Mouse (Mus musculus) CH12.LX (cell line): Measurements from ENCODE around the gene Gm9376. TPM values are rescaled to one million over a fixed set of nuclear protein-coding genes. Genes with fewer than 3 reads are reported as not detected.

Experiments used
- DNase-seq: peaks from one replicate; pipeline ENCODE4 v3.0.0-alpha.2; 2013; ENCODE audit errors: extremely low read depth
- H3K27ac ChIP-seq: 2 replicates; pipeline ENCODE4 v1.5.1; 2012; ENCODE audit warnings: low read depth, mild to moderate bottlenecking, control low read depth, moderate library complexity; ENCODE audit not compliant: insufficient read depth
- H3K27me3 ChIP-seq: replicated peaks from 2 replicates; pipeline ENCODE3; 2012; ENCODE audit warnings: inconsistent platforms
- H3K36me3 ChIP-seq, 2 experiments: replicated peaks in 1 of 2; 2 replicates each; pipeline versions ENCODE3 to v1.6.1; 2012; ENCODE audit warnings: inconsistent platforms in 1 of 2, low read length in 1 of 2, mild to moderate bottlenecking in 1 of 2, mixed read lengths in 1 of 2, moderate library complexity in 1 of 2; ENCODE audit not compliant: control insufficient read depth in 1 of 2, insufficient read depth in 1 of 2
- H3K4me1 ChIP-seq, 2 experiments: 2 replicates each; pipeline ENCODE4 v1.6.1; 2012; ENCODE audit warnings: inconsistent platforms in 1 of 2, moderate library complexity in 1 of 2; ENCODE audit not compliant: insufficient read depth in 2 of 2, control insufficient read depth in 1 of 2
- H3K4me2 ChIP-seq: 2 replicates; pipeline ENCODE4 v1.6.1; 2012; ENCODE audit warnings: low read depth, mild to moderate bottlenecking, control low read depth; ENCODE audit not compliant: poor library complexity, insufficient read depth, severe bottlenecking
- H3K4me3 ChIP-seq, 3 experiments: fragments of 150-350 bp in 1 of 3; sonication (generic) in 1 of 3; replicated peaks in 1 of 3; 2 replicates each; pipeline versions ENCODE3 to v1.5.1; 2011 to 2012; ENCODE audit warnings: low read depth in 2 of 3, low read length in 2 of 3, mild to moderate bottlenecking in 2 of 3, moderate library complexity in 2 of 3, control low read depth in 1 of 3, improper control_type of control experiment in 1 of 3, inconsistent platforms in 1 of 3, mixed read lengths in 1 of 3; ENCODE audit not compliant: poor library complexity in 1 of 3
- H3K79me2 ChIP-seq: replicated peaks from 2 replicates; pipeline ENCODE4 v1.6.1; 2012; ENCODE audit warnings: mild to moderate bottlenecking, moderate library complexity; ENCODE audit not compliant: control insufficient read depth, poor library complexity, insufficient read depth, severe bottlenecking; ENCODE audit errors: extremely low read depth
- H3K9ac ChIP-seq: 2 replicates; pipeline ENCODE4 v1.6.1; 2012; ENCODE audit warnings: low read depth, mild to moderate bottlenecking, control low read depth, moderate library complexity; ENCODE audit not compliant: insufficient read depth
- H3K9me3 ChIP-seq: replicated peaks from 2 replicates; pipeline ENCODE3; 2012; ENCODE audit warnings: low read length, inconsistent platforms, mixed read lengths
- CHD1 ChIP-seq: IDR thresholded peaks from 2 replicates; pipeline ENCODE4 v1.6.1; 2012; ENCODE audit warnings: low read depth, low read length, improper control_type of control experiment, inconsistent platforms
- CHD2 ChIP-seq: IDR thresholded peaks from 2 replicates; pipeline ENCODE4 v1.6.1; 2011; ENCODE audit warnings: low read length, improper control_type of control experiment
- CTCF ChIP-seq, 2 experiments: IDR thresholded peaks in 1 of 2; conservative IDR thresholded peaks in 1 of 2; 2 replicates each; pipeline ENCODE4 v1.5.1; 2011 to 2012; ENCODE audit warnings: low read depth in 2 of 2, low read length in 2 of 2, improper control_type of control experiment in 1 of 2, inconsistent platforms in 1 of 2, mild to moderate bottlenecking in 1 of 2, moderate library complexity in 1 of 2
- E2F4 ChIP-seq: IDR thresholded peaks from 2 replicates; pipeline ENCODE4 v1.6.1; 2011; ENCODE audit warnings: low read depth, low read length, improper control_type of control experiment; ENCODE audit not compliant: insufficient replicate concordance
- ELF1 ChIP-seq: IDR thresholded peaks from 2 replicates; pipeline ENCODE4 v1.6.1; 2014; ENCODE audit warnings: low read depth, mild to moderate bottlenecking, inconsistent platforms, low read length, improper control_type of control experiment
- HCFC1 ChIP-seq: IDR thresholded peaks from 2 replicates; pipeline ENCODE4 v1.6.1; 2012; ENCODE audit warnings: low read depth, mild to moderate bottlenecking, inconsistent platforms, low read length, improper control_type of control experiment
- IRF4 ChIP-seq: IDR thresholded peaks from 2 replicates; pipeline ENCODE4 v1.6.1; 2014; ENCODE audit warnings: low read depth, mild to moderate bottlenecking, inconsistent platforms, low read length, improper control_type of control experiment
- JUN ChIP-seq: IDR thresholded peaks from 2 replicates; pipeline ENCODE4 v1.6.1; 2011; ENCODE audit warnings: low read depth, mild to moderate bottlenecking, low read length, improper control_type of control experiment, moderate library complexity; ENCODE audit not compliant: insufficient read depth
- KAT2A ChIP-seq: IDR thresholded peaks from 2 replicates; pipeline ENCODE4 v1.6.1; 2012; ENCODE audit warnings: low read length, improper control_type of control experiment, inconsistent platforms; ENCODE audit not compliant: insufficient replicate concordance
- MAX ChIP-seq: IDR thresholded peaks from 2 replicates; pipeline ENCODE4 v1.6.1; 2011; ENCODE audit warnings: low read length, improper control_type of control experiment
- MXI1 ChIP-seq: IDR thresholded peaks from 2 replicates; pipeline ENCODE4 v1.6.1; 2011; ENCODE audit warnings: mild to moderate bottlenecking, low read depth, low read length, improper control_type of control experiment
- POLR2A ChIP-seq: IDR thresholded peaks from 2 replicates; pipeline ENCODE4 v1.6.1; 2011; ENCODE audit warnings: low read depth, mild to moderate bottlenecking, improper control_type of control experiment, low read length
- POLR2AphosphoS2 ChIP-seq: IDR thresholded peaks from 2 replicates; pipeline ENCODE4 v1.6.1; 2011; ENCODE audit warnings: low read depth, low read length, improper control_type of control experiment
- RAD21 ChIP-seq: IDR thresholded peaks from 2 replicates; pipeline ENCODE4 v1.6.1; 2011; ENCODE audit warnings: low read depth, mild to moderate bottlenecking, low read length, improper control_type of control experiment, moderate library complexity
- RCOR1 ChIP-seq: conservative IDR thresholded peaks from 2 replicates; pipeline ENCODE4 v1.6.1; 2012; ENCODE audit warnings: low read depth, mild to moderate bottlenecking, inconsistent platforms, low read length, improper control_type of control experiment
- SMC3 ChIP-seq: IDR thresholded peaks from 2 replicates; pipeline ENCODE4 v1.6.1; 2011; ENCODE audit warnings: low read depth, low read length, improper control_type of control experiment
- TBP ChIP-seq: conservative IDR thresholded peaks from 2 replicates; pipeline ENCODE4 v1.6.1; 2011; ENCODE audit warnings: low read depth, low read length, improper control_type of control experiment
- TCF12 ChIP-seq: IDR thresholded peaks from 2 replicates; pipeline ENCODE4 v1.6.1; 2014; ENCODE audit warnings: low read depth, mild to moderate bottlenecking, inconsistent platforms, low read length, improper control_type of control experiment
- UBTF ChIP-seq: IDR thresholded peaks from 2 replicates; pipeline ENCODE4 v1.6.1; 2012; ENCODE audit warnings: low read depth, mild to moderate bottlenecking, inconsistent platforms, low read length, improper control_type of control experiment, moderate library complexity
- ZMIZ1 ChIP-seq: IDR thresholded peaks from 2 replicates; pipeline ENCODE4 v1.6.1; 2012; ENCODE audit warnings: low read depth, mild to moderate bottlenecking, inconsistent platforms, low read length, improper control_type of control experiment
- ZNF384 ChIP-seq: IDR thresholded peaks from 2 replicates; pipeline ENCODE4 v1.6.1; 2012; ENCODE audit warnings: low read depth, low read length, improper control_type of control experiment, inconsistent platforms
- dilution Hi-C: fragments of 300-500 bp; cut with MboI; formaldehyde crosslinking; loops from 2 replicates; pipeline ENCODE4 v1.14.3; 2020; ENCODE audit warnings: low sequenced_read_pairs; ENCODE audit not compliant: extremely low pct_unique_long_range_greater_than_20kb, extremely low pct_ligation_motif_present
- in situ Hi-C: fragments of 300-500 bp; cut with MboI; formaldehyde crosslinking; loops from 3 replicates; pipeline ENCODE4 v1.14.3; 2019; ENCODE audit warnings: low sequenced_read_pairs, low pct_ligation_motif_present, low pct_unique_long_range_greater_than_20kb, mixed read lengths
- polyA plus RNA-seq: library from polyadenylated mRNA; unstranded; fragments of >175 nt; gene quantifications from 2 replicates; pipeline ENCODE4 v1.2.1, GENCODE M21; 2012; ENCODE audit warnings: low read depth; ENCODE audit not compliant: insufficient read length
- total RNA-seq, 2 experiments: library from RNA; depleted of rRNA; stranded (reverse); fragments of 300-350 nt in 1 of 2; fragments of >200 nt in 1 of 2; gene quantifications; 2 replicates each; pipeline ENCODE4 v1.2.3; 2012 to 2014

Gm9376 gene
- total and polyA plus RNA-seq, 3 experiments, result not detected

- Histone ChIP-seq H3K4me1 (no peaks in the 10 kb centered on the region), H3K27me3 (no peaks in the 10 kb centered on the region), H3K9me3 (no peaks in the 10 kb centered on the region), H3K4me3 (no peak overlapping the region), H3K36me3 (no peaks in the 10 kb centered on the region), H3K9ac (no peak overlapping the region), H3K79me2 (no peaks in the 10 kb centered on the region), H3K4me2 (no peak overlapping the region), H3K27ac (no peak overlapping the region)
- TF ChIP-seq JUN (no peak), RCOR1 (no peak)
- no peak for DNase-seq
- dilution Hi-C loops (no loop called here), in situ Hi-C loops (no loop called here)
These were observed 19.3 kb downstream of the Gm9376 start for GRCm38 (mm10) chr14:118286096-118286495.

DNA sequence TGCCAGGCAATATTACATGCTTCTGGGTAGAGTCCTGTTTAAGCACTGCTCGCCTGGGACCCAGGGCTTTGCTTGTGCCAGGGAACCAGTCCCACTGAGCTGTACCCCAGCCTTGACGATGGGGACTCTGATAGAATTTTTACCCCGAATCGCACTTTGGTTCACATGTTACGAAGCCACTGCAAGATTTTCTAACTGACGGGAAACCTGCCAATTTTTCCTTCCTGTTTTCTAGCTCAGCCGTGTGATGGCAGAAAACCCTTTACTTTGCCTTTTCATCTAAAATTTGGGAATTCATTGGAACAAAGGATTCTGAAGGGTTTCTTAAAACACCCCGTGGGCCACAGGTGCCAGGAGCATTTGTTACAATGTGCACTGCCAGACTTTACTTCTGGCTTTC, 22.4 kb downstream of the Gm9376 start:
- Histone ChIP-seq H3K4me2 (no peak overlapping the region), H3K27ac (no peak overlapping the region), H3K36me3 (no peaks in the 10 kb centered on the region), H3K4me3 (no peak overlapping the region), H3K4me1 (no peaks in the 10 kb centered on the region; a peak in 1 of 4 replicates), H3K9ac (no peak overlapping the region), H3K79me2 (no peaks in the 10 kb centered on the region), H3K9me3 (no peaks in the 10 kb centered on the region), H3K27me3 (no peaks in the 10 kb centered on the region)
- TF ChIP-seq MXI1 (no peak), ELF1 (no peak), POLR2AphosphoS2 (no peak), RCOR1 (no peak), CHD2 (no peak), MAX (no peak), E2F4 (no peak), CTCF (conservative IDR thresholded peaks at IDR 0.05 in 1 of 2, IDR thresholded peaks at IDR 0.05 in 1 of 2; ENCODE audit: low read depth in 2 of 2, low read length in 2 of 2) (no peak), UBTF (no peak), POLR2A (no peak), HCFC1 (no peak), KAT2A (no peak), TBP (no peak), RAD21 (no peak)
- DNase-seq, result no peak
- in situ Hi-C loops, result no loop called here
- dilution Hi-C loops, result no loop called here

- no peaks in the 10 kb centered on the region for H3K79me2 ChIP-seq
- TF ChIP-seq ZMIZ1 (no peak), HCFC1 (no peak), CHD1 (no peak), TCF12 (no peak), ZNF384 (no peak), CHD2 (no peak), KAT2A (no peak), CTCF (conservative IDR thresholded peaks at IDR 0.05 in 1 of 2, IDR thresholded peaks at IDR 0.05 in 1 of 2; ENCODE audit: low read depth in 2 of 2, low read length in 2 of 2) (no peak), SMC3 (no peak), IRF4 (no peak), MXI1 (no peak)
- dilution Hi-C loops, result no loop called here
- H3K36me3 ChIP-seq, result no peaks in the 10 kb centered on the region
- no peaks in the 10 kb centered on the region for H3K9me3 ChIP-seq
- no peaks in the 10 kb centered on the region for H3K27me3 ChIP-seq
- in situ Hi-C loops, result no loop called here
- H3K4me3 ChIP-seq, result no peak overlapping the region
- no peak overlapping the region for H3K27ac ChIP-seq
- no peak for DNase-seq
- H3K4me2 ChIP-seq, result no peak overlapping the region
- no peaks in the 10 kb centered on the region; a peak in 1 of 4 replicates for H3K4me1 ChIP-seq
- no peak overlapping the region for H3K9ac ChIP-seq
These were observed 23.2 kb downstream of the Gm9376 start for GRCm38 (mm10) chr14:118290009-118290408.
